7 mouse cellular contexts compared by ENCODE assay signal in the genomic region with DNA sequence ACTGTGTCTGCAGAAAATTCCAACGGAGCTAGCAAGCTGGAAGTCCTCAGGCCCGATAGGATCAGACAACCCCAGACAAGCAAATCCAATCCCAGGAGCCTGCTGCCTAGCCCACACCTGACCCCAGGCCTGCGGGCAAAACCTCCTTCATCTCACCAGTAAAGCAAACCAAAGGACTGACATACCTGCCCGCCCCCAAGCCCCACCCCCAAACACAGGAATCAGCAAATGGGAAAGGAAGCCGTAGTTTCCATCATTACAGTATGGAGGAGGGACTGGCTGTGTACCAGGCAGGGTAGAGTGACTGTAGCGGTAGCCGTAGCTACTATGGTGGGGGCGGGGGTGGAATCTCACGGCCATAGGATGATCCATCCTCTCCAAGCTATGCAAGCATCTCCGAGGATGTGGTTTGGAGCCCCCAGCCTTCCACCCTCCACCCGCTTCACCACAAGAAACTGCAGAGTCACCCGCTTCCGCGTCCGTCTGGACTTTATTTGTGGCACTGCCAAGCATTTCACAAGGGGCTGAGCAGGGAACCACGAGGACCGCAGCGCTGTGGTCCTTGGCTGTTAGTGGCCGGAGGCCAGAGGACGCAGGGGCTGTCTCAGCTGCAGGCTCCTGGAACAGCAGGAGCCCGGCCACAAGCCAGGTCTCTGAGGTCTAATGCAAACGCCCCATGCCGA. TPM values are rescaled to one million over a fixed set of nuclear protein-coding genes. Genes with fewer than 3 reads are reported as not detected.
DNase-seq lines count a peak whose midpoint lies in the region; ATAC-seq and TF ChIP-seq lines count a peak whose summit lies in the region.

No protein-coding gene starts in this region.

- TF ChIP-seq CTCF in heart, postnatal 0 days (IDR thresholded peaks at IDR 0.05; ENCODE audit: low read depth) = no peak

- no peak overlapping the region for H3K4me2 ChIP-seq in midbrain, embryonic 11.5 days
- no peak overlapping the region for H3K4me2 ChIP-seq in heart, postnatal 0 days (ENCODE audit: low read depth, low read length)
- H3K4me2 ChIP-seq in stomach, embryonic 16.5 days (ENCODE audit: low read depth, low read length) = no peak overlapping the region

- H3K27ac ChIP-seq in midbrain, embryonic 11.5 days (ENCODE audit: low read depth, low read length) = no peak overlapping the region
- no peak overlapping the region for H3K27ac ChIP-seq in midbrain, embryonic 10.5 days (replicated peaks)
- H3K27ac ChIP-seq in heart, postnatal 0 days (ENCODE audit: low read depth) = no peak overlapping the region
- peak overlapping the region; percentile 90 for H3K27ac ChIP-seq in stomach, embryonic 16.5 days (ENCODE audit: low read length)

- H3K4me3 ChIP-seq in midbrain, embryonic 11.5 days (ENCODE audit: low read depth, low read length) = no peak overlapping the region
- no peak overlapping the region for H3K4me3 ChIP-seq in midbrain, embryonic 10.5 days
- no peak overlapping the region for H3K4me3 ChIP-seq in heart, postnatal 0 days (ENCODE audit: low read depth, low read length)
- no peak overlapping the region for H3K4me3 ChIP-seq in stomach, embryonic 16.5 days (replicated peaks; ENCODE audit: low read length)

- H3K4me1 ChIP-seq in midbrain, embryonic 11.5 days (ENCODE audit: control insufficient read depth, insufficient read depth, low read length) = peaks cover 11% of the 10 kb centered on the region
- H3K4me1 ChIP-seq in midbrain, embryonic 10.5 days = peaks cover 43% of the 10 kb centered on the region
- H3K4me1 ChIP-seq in heart, postnatal 0 days (ENCODE audit: control insufficient read depth, insufficient read depth) = 0 out of 2 replicates have a peak, but pooled peaks cover 10% of the 10 kb centered on the region
- H3K4me1 ChIP-seq in stomach, embryonic 16.5 days (ENCODE audit: control insufficient read depth, insufficient read depth, low read length) = peaks cover 39% of the 10 kb centered on the region

- 17% methylated on average over 23 of the region's 23 CpGs for WGBS in midbrain, embryonic 11.5 days
- WGBS in midbrain, embryonic 10.5 days = 21% methylated on average over 23 of the region's 23 CpGs
- 30% methylated on average over 23 of the region's 23 CpGs for WGBS in heart, postnatal 0 days
- WGBS in stomach, embryonic 16.5 days = 43% methylated on average over 23 of the region's 23 CpGs

- TF ChIP-seq EP300 in heart, postnatal 0 days (IDR thresholded peaks at IDR 0.05; ENCODE audit: low read depth) = 0 out of 2 replicates have a peak, but pooled peaks have one; percentile 26

- no peaks in the 10 kb centered on the region for H3K36me3 ChIP-seq in midbrain, embryonic 11.5 days (ENCODE audit: control insufficient read depth, insufficient read depth, low read length)
- no peaks in the 10 kb centered on the region for H3K36me3 ChIP-seq in midbrain, embryonic 10.5 days
- no peaks in the 10 kb centered on the region for H3K36me3 ChIP-seq in heart, postnatal 0 days (replicated peaks; ENCODE audit: control insufficient read depth, insufficient read depth, low read length)
- no peaks in the 10 kb centered on the region for H3K36me3 ChIP-seq in stomach, embryonic 16.5 days (ENCODE audit: control insufficient read depth, insufficient read depth, low read length)

- no peak for DNase-seq in midbrain, embryonic 11.5 days (ENCODE audit: low spot score, missing footprints)
- DNase-seq in midbrain, embryonic 10.5 days (ENCODE audit: low spot score) = no peak
- peak; percentile 62 for DNase-seq in brain, adult 2 months (ENCODE audit: low read depth, low spot score)
- DNase-seq in heart, postnatal 0 days (ENCODE audit: low spot score) = no peak
- DNase-seq in lung, postnatal 14 days = peak; percentile 59
- no peak for DNase-seq in urinary bladder, adult 18-20 months (ENCODE audit: low spot score in 2 of 2)

- H3K27me3 ChIP-seq in midbrain, embryonic 11.5 days (ENCODE audit: control insufficient read depth, insufficient read depth, low read length) = peaks cover 2% of the 10 kb centered on the region
- H3K27me3 ChIP-seq in midbrain, embryonic 10.5 days (ENCODE audit: low read depth, poor library complexity, severe bottlenecking) = peaks cover 58% of the 10 kb centered on the region
- no peaks in the 10 kb centered on the region for H3K27me3 ChIP-seq in heart, postnatal 0 days (ENCODE audit: control insufficient read depth, insufficient read depth, low read length)
- 0 out of 2 replicates have a peak, but pooled peaks cover 2% of the 10 kb centered on the region for H3K27me3 ChIP-seq in stomach, embryonic 16.5 days (ENCODE audit: control insufficient read depth, insufficient read depth, low read length)

- no peak for ATAC-seq in midbrain, embryonic 11.5 days (ENCODE audit: low FRiP score)
- ATAC-seq in heart, postnatal 0 days (ENCODE audit: insufficient read depth, low read depth) = no peak
- no peak for ATAC-seq in stomach, embryonic 16.5 days (ENCODE audit: insufficient read depth, low FRiP score)

- H3K9me3 ChIP-seq in midbrain, embryonic 11.5 days (ENCODE audit: control insufficient read depth, low read length) = no peaks in the 10 kb centered on the region
- peaks cover 4% of the 10 kb centered on the region; the same call in 1 of the 2 replicates for H3K9me3 ChIP-seq in midbrain, embryonic 10.5 days (replicated peaks)
- H3K9me3 ChIP-seq in heart, postnatal 0 days (replicated peaks; ENCODE audit: control insufficient read depth, low read length) = no peaks in the 10 kb centered on the region
- H3K9me3 ChIP-seq in stomach, embryonic 16.5 days (replicated peaks; ENCODE audit: control insufficient read depth, low read length) = no peaks in the 10 kb centered on the region

- H3K9ac ChIP-seq in midbrain, embryonic 11.5 days (ENCODE audit: low read length) = peak overlapping the region; percentile 24; the same call in 1 of the 2 replicates
- no peak overlapping the region for H3K9ac ChIP-seq in heart, postnatal 0 days (replicated peaks; ENCODE audit: low read depth, low read length)
- no peak overlapping the region for H3K9ac ChIP-seq in stomach, embryonic 16.5 days (ENCODE audit: low read length)

RNA-seq across cellular contexts. Expression of gene Ncor2, which starts 4.4 kb away (rescaled TPM):
- 13.4 and 14.7 TPM in 2 replicates for polyA plus RNA-seq in midbrain, embryonic 11.5 days (2014; fragmentation: Nextera tagmentation; extraction: Ambion mirVana)
- 16.2 and 19.1 TPM in 2 replicates for polyA plus RNA-seq in midbrain, embryonic 10.5 days (2016; fragmentation: Nextera tagmentation; extraction: Ambion mirVana)
- 21.6 and 73.8 TPM in 2 replicates for total RNA-seq in heart, postnatal 0 days (2014; rRNA removed; ENCODE audit: low replicate concordance)
- 14.3 and 15.5 TPM in 2 replicates for polyA plus RNA-seq in heart, postnatal 0 days (2015; fragmentation: Nextera tagmentation; extraction: Ambion mirVana)
- polyA plus RNA-seq in stomach, embryonic 16.5 days (2015; fragmentation: Nextera tagmentation; extraction: Ambion mirVana) = 21.4 and 24.6 TPM in 2 replicates

Comparison
In these comparisons a context has a peak if more than half of its experiments do, and no peak if none do; other contexts are left out.
1. DNase-seq: peak in brain, adult 2 months (single experiment) and lung, postnatal 14 days (single experiment); none in midbrain, embryonic 11.5 days (single experiment), midbrain, embryonic 10.5 days (single experiment), heart, postnatal 0 days (single experiment) and urinary bladder, adult 18-20 months (0 of 2).